Mouse (Mus musculus) megakaryocyte, embryonic 14.5 days (primary cell): ENCODE data around the gene Fmn2.

Experiments
- FLI1 ChIP-seq: IDR thresholded peaks from 2 replicates; pipeline ENCODE4 v1.6.1; 2012; ENCODE audit warnings: low read length, inconsistent platforms, mixed read lengths
- GATA1 ChIP-seq: IDR thresholded peaks from 3 replicates; pipeline ENCODE4 v1.6.1; 2012; ENCODE audit warnings: mixed read lengths, low read length, inconsistent platforms, borderline replicate concordance

- TF ChIP-seq GATA1, result no peak
- TF ChIP-seq FLI1, result no peak
Measured at GRCm38 (mm10) chr1:174557211-174557610, 55.6 kb downstream of the Fmn2 start.
